Mouse (Mus musculus) cerebellum, adult 2 months (tissue): ENCODE results near the gene Mpv17.

Experiments used
- CTCF ChIP-seq: fragments of 200-500 bp; IDR thresholded peaks from 2 replicates; pipeline ENCODE4 v1.5.1; 2011; ENCODE audit warnings: low read depth, mild to moderate bottlenecking, control low read depth, low read length, moderate library complexity, borderline replicate concordance; ENCODE audit not compliant: insufficient read depth
- POLR2A ChIP-seq: fragments of 200-500 bp; IDR thresholded peaks from 2 replicates; pipeline ENCODE4 v1.6.1; 2011; ENCODE audit warnings: low read length, control low read depth, borderline replicate concordance; ENCODE audit not compliant: insufficient read depth

- TF ChIP-seq CTCF (no peak), POLR2A (no peak)
Observed at GRCm38 (mm10) chr5:31196207-31196606, 42.2 kb upstream of the Mpv17 start.
